Mouse (Mus musculus) MN1 (cell line): ENCODE measurements around the gene Zfp217.
A peak's percentile ranks its signal among the peaks of the same experiment; 100 is the strongest.
"Not testable (repeated sequence)": the region's sequence is repeated elsewhere in the genome, so short reads cannot be mapped to it uniquely, and the experiment has no call there.

Experiments used
- DNase-seq: peaks from one replicate; pipeline ENCODE4 v3.0.0-alpha.2; 2016; ENCODE audit warnings: low spot score

The Zfp217 gene

GRCm38 (mm10) chr2:170147661-170148153 is at the start of gene Zfp217:
TSS of gene Zfp217 (minus strand) at chr2:170148103.
- DNase-seq: peak; percentile 72

DNA sequence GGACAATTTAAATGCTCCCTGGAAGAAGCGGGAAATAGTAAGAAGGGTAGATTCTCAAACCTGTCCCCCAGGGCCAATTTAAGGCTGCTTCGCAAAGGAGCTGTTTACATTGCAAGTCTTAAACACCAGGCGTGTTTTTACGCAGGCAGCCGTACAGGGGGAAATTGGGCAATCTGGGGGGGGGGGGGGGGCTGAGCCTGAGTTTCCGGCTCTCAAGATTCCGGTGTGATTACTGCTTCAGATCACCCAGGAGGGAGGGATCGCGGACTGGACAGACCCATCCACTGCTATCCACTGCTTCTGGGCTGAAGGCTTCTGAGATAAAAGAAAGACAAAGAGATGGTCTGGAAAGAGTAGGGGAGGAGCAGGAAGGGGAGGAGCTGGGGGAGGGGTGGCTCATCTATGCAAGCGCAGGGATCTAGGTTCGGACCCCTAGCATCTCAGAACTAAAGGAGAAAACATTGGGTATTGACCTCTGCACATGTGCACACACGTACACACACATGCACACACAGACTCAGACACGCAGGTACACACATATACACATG is 47.7 kb upstream of the Zfp217 start:
- DNase-seq: no peak

DNA sequence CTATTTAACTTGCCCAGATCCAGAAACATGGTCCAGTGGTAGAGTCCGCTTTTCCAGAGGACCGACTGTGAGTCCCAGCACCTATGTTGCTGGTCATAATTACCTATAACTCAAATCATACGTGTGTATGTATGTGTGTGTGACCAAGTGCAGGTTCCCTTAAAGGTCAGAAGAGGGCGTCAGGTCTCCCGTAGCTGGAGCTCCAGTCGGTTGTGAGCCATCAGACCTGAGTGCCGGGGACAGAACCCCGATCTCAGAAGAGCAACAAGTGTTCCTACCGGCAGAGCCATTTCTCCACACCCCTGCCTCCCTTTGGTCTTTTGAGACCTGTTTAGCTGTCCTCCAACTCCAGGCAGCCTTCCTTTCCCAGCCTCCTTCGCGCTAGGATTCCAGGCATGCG is 46.9 kb upstream of the Zfp217 start:
- DNase-seq: no peak

GRCm38 (mm10) chr2:170193850-170194249 is 45.9 kb upstream of the Zfp217 start:
- DNase-seq: no peak

DNA sequence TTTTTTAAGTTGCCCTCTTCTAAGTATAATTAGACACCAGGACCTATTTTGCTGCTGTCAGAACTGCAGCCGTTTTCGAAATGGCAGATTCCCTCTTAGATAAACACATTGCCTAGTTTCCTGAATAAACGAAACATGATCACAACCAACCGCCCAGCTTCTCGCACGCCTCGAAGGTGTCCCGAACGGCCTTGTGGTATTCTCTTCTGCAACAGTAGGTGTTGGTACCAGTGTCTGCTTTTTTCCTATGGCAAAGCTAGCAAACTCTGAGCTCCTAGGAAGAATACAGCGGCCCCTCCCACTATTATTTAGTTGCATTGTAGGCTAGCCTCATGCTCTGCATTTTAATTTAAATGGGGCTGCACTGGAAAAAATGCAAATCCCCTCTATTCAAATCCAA is 45.3 kb upstream of the Zfp217 start:
- peak; percentile 52 for DNase-seq

GRCm38 (mm10) chr2:170192731-170193149 is 44.8 kb upstream of the Zfp217 start:
- DNase-seq: peak; percentile 73

DNA sequence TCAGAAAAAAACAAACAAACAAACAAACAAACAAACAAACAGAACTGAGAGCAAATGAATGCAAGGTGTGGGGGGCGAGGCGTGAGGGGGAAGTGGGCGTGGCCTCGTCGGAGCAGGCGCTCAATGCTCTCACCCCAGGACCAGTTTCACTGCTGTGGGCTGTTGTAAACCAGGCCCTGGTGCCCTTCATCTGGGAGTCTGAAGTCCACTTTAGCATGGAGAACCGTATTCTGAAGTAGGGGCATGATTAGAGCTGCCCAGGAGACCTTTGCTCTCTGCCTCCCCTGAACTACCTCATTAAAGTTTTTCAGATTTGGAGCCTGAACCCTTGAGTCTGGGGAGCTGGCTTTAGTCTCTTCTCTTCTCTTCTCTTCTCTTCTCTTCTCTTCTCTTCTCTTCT is 40.8 kb upstream of the Zfp217 start:
- DNase-seq: no peak

DNA sequence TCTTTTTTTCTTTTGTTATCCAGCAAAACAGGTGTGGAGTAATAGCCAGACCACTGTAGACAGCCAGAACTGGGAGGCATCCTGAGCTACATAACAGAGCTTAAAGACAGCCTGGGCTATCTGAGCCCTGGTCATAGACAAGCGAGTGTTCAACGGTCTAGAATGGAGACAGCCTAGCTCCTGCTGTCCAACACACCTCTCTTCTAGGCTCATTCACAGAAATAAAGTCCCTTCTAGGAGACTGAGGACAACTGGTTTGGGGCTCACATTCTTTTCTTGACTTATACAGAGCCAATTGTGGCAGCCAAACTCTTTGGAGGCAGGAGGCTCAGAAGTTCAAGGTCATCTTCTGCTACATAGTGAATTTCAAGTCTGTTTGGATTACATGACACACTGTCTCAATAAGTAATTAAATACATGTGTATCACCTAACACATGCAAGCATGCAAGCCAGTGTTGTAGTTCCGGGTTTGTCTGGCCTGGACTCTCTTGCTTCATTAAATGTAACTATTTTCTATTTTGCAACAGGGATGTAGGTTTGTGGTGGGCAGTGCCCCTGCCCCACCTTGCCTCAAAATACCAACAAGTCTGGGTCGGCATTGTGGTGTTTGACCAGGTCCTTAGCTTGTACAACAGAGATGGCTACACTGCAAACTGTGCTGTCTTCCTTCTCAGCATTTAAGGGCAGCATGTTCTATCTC is 37.4 kb upstream of the Zfp217 start:
- DNase-seq: no peak

- peak; percentile 84 for DNase-seq
These were observed 36.5 kb upstream of the Zfp217 start for GRCm38 (mm10) chr2:170184175-170184983.

DNA sequence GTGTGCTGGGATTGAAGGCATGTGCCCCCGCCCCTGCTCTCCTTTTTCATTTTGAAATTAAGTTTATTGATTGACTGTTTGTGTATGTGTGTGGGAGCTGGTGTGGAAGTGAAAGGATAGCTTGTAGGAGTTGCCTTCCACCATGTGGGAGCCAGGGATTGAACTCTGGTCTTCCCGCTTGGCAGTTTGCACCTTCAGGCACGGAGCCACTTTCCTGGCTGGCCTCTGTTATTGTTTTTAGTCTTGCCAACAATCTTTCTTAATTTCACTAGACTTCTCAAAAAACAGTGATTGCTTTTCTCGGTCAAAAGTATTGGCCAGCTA is 35.9 kb upstream of the Zfp217 start:
- no peak for DNase-seq

DNA sequence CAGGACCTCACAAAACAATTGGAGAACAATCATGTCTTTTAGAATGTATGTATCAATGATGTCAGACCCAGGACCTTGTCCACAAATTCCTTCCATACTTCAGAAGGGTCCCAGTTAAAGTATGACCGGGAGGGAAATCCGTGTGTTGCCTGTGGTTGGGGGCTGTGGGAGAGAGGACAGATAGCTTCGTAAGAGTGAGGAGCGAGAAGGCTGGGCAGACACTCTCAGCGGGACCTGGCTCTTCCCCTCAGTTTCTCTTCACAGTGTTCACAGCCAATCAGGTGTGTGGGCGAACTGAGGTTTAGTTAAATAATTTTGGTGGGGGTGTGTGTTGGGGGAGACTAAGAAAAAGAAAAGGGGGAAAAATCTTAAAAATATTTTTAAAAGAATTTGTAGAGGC is 34.0 kb upstream of the Zfp217 start:
- no peak for DNase-seq

DNA sequence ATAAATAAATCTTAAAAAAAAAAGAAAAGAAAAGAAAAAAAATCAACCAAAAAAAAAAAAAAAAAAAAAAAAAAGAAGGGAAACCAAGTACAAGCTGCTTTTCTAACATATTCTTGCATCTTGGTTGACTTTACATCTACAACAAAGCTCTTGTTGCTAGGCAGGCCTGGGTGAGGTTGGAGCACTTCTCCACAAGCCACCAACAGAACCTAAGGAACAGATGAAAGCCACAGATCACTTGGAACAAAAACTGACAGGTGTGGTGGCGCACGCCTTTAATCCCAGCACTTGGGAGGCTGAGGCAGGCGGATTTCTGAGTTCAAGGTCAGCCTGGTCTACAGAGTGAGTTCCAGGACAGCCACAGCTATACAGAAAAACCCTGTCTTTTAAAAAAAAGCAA is 32.9 kb upstream of the Zfp217 start:
- DNase-seq: not testable (repeated sequence)

- DNase-seq: no peak
These were observed 31.4 kb upstream of the Zfp217 start for GRCm38 (mm10) chr2:170179317-170179716.

DNA sequence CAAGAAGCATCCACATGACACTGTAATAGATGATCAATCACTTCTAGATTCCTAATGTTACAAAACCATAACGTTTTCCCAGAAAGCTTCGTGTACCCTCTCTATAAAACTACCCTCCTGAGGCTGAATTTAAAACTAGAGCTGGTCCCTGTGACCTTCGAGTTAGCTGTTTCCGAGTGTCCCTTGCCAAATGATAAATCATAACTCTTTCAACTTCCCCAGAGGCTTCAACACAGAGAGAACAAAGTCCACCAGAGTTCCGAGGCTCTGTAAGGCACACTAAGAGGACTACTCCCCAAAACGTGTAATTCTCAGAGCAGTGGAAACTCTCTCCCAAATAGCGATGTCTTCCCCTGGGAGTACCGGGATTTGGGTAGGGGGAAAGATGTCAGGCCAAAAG is 29.4 kb upstream of the Zfp217 start:
- no peak for DNase-seq

- peak; percentile 56 for DNase-seq
These were observed 28.5 kb upstream of the Zfp217 start for GRCm38 (mm10) chr2:170176284-170176926.

DNA sequence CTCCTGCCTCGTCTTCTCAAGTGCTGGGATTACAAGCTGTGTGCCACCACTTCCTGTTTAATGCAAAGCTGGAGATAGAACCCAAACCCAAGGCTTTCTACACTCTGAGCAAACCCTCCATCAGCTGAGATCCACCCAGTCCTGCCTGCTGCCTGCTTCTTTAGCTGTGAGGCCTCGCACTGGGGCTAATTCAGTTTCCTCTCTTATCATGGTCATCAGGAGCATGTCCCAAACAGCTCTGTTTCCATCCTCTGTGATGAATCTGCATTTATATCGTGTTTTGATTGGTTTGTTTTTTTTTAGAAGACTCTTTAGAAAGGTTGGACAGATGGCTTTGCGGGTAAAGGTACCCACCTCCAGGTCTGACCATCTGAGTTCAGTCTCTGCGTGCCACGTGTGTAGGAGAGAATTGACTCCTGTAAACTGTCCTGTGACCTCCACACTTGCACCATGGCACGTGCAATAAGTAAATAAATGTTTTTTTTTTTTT is 27.8 kb upstream of the Zfp217 start:
- peak; percentile 76 for DNase-seq

DNA sequence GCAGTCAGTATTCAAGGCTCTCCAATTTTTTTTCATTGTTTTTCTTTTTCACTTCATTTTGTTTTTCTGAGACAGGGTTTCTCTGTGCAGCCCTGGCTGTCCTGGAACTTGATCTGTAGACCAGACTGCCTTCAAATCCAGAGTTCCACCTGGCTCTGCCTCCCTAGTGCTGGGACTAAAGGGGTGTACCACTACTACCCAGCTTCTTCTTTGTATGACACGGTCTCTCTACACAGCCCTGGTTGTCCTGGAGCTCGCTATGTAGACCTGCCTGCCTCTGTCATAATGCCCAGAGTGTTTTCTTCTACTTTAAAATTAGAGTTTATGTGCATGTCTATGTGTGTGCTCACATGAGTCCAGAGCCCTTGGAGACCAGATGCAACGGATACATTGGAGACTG is 27.3 kb upstream of the Zfp217 start:
- DNase-seq: peak; percentile 24

GRCm38 (mm10) chr2:170169062-170169461 is 21.2 kb upstream of the Zfp217 start:
- DNase-seq: no peak

GRCm38 (mm10) chr2:170165649-170166048 is 17.7 kb upstream of the Zfp217 start:
- DNase-seq: no peak

GRCm38 (mm10) chr2:170163671-170164462 is 16.0 kb upstream of the Zfp217 start:
- no peak for DNase-seq

DNA sequence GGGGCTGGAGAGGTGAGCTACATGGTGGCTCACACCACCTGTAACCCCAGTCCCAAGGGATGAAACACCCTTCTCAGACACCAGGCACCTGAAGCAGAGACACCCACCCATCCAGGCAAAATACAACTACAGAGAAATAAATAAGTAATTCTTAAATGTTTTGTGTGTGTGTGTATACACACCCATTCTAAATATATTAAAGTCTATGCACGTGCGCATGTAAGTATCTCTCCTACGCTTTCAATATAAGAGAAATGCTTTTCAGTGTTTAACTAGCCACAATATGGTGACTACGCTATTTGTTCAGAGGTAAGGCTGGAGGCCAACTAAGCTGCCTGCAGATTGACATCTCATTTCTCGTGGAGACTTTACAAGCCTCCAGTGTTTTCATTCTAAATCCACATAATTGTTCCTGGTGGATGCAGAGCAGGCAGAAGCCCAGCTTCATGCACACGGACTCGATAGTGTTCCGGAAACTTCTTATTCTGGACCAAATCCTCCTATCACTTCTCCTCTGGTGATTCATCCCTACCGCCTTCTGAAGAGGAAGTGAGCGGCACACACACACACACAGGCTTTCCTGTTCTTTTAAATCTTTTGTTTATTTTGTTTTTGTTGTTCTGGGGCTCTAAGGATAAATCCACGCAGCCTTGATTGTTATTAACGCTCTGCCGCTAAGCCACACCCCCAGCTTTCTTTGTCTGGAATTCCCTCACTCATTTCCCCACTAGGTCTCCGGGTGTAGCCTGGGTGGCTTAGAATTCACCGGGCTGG is 12.1 kb upstream of the Zfp217 start:
- no peak for DNase-seq
